Mouse (Mus musculus) liver, embryonic 11.5 days (tissue): ENCODE results near the gene Gm12830. TPM values are rescaled to one million over a fixed set of nuclear protein-coding genes. Genes with fewer than 3 reads are reported as not detected.

Experiments used
- ATAC-seq: fragments of 200-750 bp; cut with Nextera tagmentation; replicated peaks from 2 replicates; pipeline ENCODE4 v1.8.0; 2017; ENCODE audit warnings: moderate number of reproducible peaks, mild to moderate bottlenecking, moderate TSS enrichment, moderate library complexity; ENCODE audit not compliant: low FRiP score
- DNase-seq: peaks from one replicate; pipeline ENCODE4 v3.0.0-alpha.2; 2017; ENCODE audit warnings: low spot score
- H3K27ac ChIP-seq: fragments of 300-500 bp; sonication (generic); 2 replicates; pipeline ENCODE4 v1.5.1; 2014; ENCODE audit warnings: mild to moderate bottlenecking, low read depth, low read length, control low read depth
- H3K27me3 ChIP-seq: fragments of 300-500 bp; sonication (generic); replicated peaks from 2 replicates; pipeline ENCODE4 v1.6.1; 2014; ENCODE audit warnings: low read length, mixed read lengths; ENCODE audit not compliant: control insufficient read depth, insufficient read depth
- H3K36me3 ChIP-seq: fragments of 300-500 bp; sonication (generic); 2 replicates; pipeline ENCODE4 v1.6.1; 2014; ENCODE audit warnings: mild to moderate bottlenecking, low read length, moderate library complexity, mixed read lengths; ENCODE audit not compliant: control insufficient read depth, insufficient read depth
- H3K4me1 ChIP-seq: fragments of 300-500 bp; sonication (generic); replicated peaks from 2 replicates; pipeline ENCODE4 v1.6.1; 2014; ENCODE audit warnings: low read length, mixed read lengths; ENCODE audit not compliant: control insufficient read depth, insufficient read depth
- H3K4me2 ChIP-seq: fragments of 300-500 bp; sonication (generic); 2 replicates; pipeline ENCODE4 v1.6.1; 2014; ENCODE audit warnings: mild to moderate bottlenecking, control low read depth, moderate library complexity
- H3K4me3 ChIP-seq: fragments of 300-500 bp; sonication (generic); 2 replicates; pipeline ENCODE4 v1.5.1; 2014; ENCODE audit warnings: low read depth, low read length, control low read depth
- H3K9ac ChIP-seq: fragments of 300-500 bp; sonication (generic); 2 replicates; pipeline ENCODE4 v1.6.1; 2014; ENCODE audit warnings: low read depth, low read length, control low read depth
- H3K9me3 ChIP-seq: fragments of 300-500 bp; sonication (generic); 2 replicates; pipeline ENCODE4 v1.6.1; 2016; ENCODE audit warnings: low read length, inconsistent platforms, mixed read lengths; ENCODE audit not compliant: control insufficient read depth
- WGBS: fragments of 180-500 bp; shearing (Covaris S2); extraction: QIAGEN DNeasy Blood & Tissue Kit; methylation state at CpG from one replicate; pipeline ENCODE4 v1.1.7; 2014; 5-methylcytosine and 5-hydroxymethylcytosine counted together
- polyA plus RNA-seq: library from polyadenylated mRNA; unstranded; fragments of >200 nt; fragmentation: Nextera tagmentation; extraction: Ambion mirVana; gene quantifications from 2 replicates; pipeline ENCODE4 v1.2.1, GENCODE M21; 2014

The Gm12830 gene
- polyA plus RNA-seq = not detected in 2 replicates

DNA sequence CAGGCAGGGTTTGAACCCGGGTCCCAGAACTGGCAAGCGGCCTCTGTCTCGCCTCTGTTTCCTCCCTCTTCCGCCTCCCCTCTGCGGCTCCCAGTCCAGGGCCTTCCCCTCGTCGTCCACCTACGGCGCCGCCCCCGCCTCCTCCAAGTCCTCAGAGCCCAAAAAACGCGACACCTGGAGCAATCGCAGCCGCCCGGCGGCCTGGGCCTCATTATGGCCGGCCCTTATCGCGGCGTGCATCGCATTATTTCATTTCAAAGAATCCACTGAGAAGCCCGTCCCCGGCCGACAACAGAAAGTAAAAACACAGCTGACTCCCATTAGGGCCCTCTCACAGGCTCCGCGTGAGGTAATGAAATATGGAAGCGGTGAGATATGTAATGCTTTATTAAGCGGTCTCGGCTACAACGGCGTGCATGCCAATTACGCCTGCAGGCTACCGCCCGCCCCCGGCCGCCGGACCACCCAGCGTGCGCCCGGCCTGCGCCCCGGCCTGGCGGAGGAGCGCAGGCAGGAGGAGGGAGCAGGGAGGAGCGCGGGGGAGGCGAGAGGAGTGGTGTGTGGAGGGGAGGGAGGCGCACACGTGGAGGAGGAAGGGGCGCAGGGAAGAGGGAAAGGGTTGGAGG, at the start of gene Gm12830:
TSS of gene Gm12830 (plus strand) at position 156 of the 626 bp plus-strand sequence.
- no peaks in the 10 kb centered on the region for H3K9me3 ChIP-seq
- H3K36me3 ChIP-seq = no peaks in the 10 kb centered on the region
- peak within 1 kb of the TSS; percentile 47 for H3K4me3 ChIP-seq
- WGBS = 2% methylated on average over 50 of the region's 51 CpGs
- ATAC-seq (peak; percentile 59), DNase-seq (peak; percentile 64)
- peaks cover 35% of the 10 kb centered on the region for H3K27me3 ChIP-seq
- H3K27ac ChIP-seq = no peak within 1 kb of the TSS
- H3K9ac ChIP-seq = no peak within 1 kb of the TSS
- no peaks in the 10 kb centered on the region for H3K4me1 ChIP-seq
- peak within 1 kb of the TSS; percentile 59 for H3K4me2 ChIP-seq

DNA sequence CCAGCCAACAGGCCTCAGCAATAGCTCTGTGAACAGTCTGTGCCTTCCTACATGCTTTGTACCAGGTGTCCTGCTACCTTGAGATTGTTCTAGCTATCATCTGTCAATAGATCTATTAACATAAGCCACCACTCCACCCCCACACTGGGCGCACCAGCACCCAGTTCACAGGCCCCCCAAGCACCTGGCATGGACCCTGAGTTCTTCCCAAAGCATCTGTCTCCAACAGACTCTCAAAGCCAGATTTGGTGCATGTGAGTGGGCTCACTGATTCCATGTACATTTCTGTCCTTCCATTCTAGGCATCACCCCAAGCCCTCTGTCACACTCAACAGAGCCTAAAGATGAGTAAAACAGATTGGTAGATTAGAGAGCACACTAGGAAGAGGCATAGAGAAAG, 48.2 kb upstream of the Gm12830 start:
- H3K36me3 ChIP-seq = no peaks in the 10 kb centered on the region
- DNase-seq = peak; percentile 16

GRCm38 (mm10) chr4:114777625-114778202, 43.8 kb upstream of the Gm12830 start:
- WGBS = 77% methylated on average over 11 of the region's 11 CpGs

More for the DNA sequence above, 48.2 kb upstream of the Gm12830 start:
- H3K9me3 ChIP-seq = no peaks in the 10 kb centered on the region
- H3K9ac ChIP-seq = no peak overlapping the region
- no peak for ATAC-seq
- no peak overlapping the region for H3K4me3 ChIP-seq
- H3K4me1 ChIP-seq = no peaks in the 10 kb centered on the region
- H3K27ac ChIP-seq = no peak overlapping the region
- no peaks in the 10 kb centered on the region for H3K27me3 ChIP-seq
- H3K4me2 ChIP-seq = no peak overlapping the region
- WGBS = 81% methylated on average over 1 of the region's 1 CpGs

DNA sequence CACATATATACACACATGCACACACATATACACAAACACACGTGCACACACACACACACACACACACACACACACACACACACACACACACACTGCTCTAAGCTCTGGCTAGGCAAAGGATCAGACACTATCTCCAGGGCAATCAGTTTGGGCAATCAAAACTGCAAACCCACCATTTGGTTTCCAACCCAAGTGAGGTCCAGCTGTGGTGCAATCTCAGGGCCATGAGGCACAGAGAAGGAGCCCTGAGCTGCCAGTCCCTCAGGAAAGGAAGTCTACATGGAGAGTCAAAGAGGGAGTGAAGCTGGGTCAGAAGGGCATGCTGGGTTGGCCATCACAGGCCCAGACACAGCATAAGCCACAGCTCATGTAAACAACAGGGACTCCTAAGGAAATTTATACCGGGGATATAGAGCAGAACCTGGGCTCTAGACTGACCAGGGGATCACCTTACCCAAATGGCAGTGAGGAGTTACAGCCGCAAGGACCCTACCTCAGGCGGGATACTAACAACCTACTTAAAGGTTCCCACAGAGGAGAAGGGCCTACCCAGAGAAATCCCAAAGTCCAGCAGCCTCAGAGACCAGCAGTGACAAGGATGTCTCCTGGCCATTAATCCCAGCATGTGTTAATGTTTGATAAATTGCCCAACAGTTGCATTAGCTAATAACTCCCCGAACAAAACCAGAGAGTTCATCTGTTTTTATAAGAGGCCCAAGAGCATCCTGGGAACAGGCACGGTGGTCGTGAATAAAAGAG, 42.6 kb upstream of the Gm12830 start:
- H3K4me1 ChIP-seq = no peaks in the 10 kb centered on the region
- no peaks in the 10 kb centered on the region for H3K9me3 ChIP-seq
- H3K9ac ChIP-seq = no peak overlapping the region
- no peak overlapping the region for H3K4me3 ChIP-seq
- no peaks in the 10 kb centered on the region for H3K36me3 ChIP-seq
- no peaks in the 10 kb centered on the region for H3K27me3 ChIP-seq
- 65% methylated on average over 7 of the region's 7 CpGs for WGBS
- H3K27ac ChIP-seq = no peak overlapping the region
- ATAC-seq (no peak), DNase-seq (no peak)
- no peak overlapping the region for H3K4me2 ChIP-seq

More at GRCm38 (mm10) chr4:114777625-114778202, 43.8 kb upstream of the Gm12830 start:
- Histone ChIP-seq H3K9me3 (no peaks in the 10 kb centered on the region), H3K27me3 (no peaks in the 10 kb centered on the region), H3K4me2 (no peak overlapping the region), H3K27ac (no peak overlapping the region), H3K4me3 (no peak overlapping the region), H3K9ac (no peak overlapping the region), H3K36me3 (no peaks in the 10 kb centered on the region), H3K4me1 (no peaks in the 10 kb centered on the region)
- no peak for DNase-seq
- ATAC-seq = no peak

DNA sequence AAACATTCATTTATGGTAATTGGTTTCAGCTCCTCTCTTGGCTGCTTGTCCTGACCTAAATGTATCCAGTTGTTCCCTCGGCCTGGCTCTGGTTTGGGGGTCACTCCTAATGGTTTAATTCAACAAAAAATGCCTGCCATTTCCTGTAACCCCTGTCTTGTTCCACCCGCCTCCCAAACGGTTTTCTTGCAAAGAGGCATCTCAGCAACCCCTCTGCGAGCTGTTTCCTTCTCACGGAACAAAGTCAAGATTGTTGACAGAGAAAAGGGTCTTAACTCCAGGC, 42.1 kb upstream of the Gm12830 start:
- DNase-seq = no peak
- Histone ChIP-seq H3K9ac (no peak overlapping the region), H3K4me1 (no peaks in the 10 kb centered on the region), H3K27ac (no peak overlapping the region), H3K4me3 (no peak overlapping the region), H3K27me3 (no peaks in the 10 kb centered on the region), H3K4me2 (no peak overlapping the region), H3K36me3 (no peaks in the 10 kb centered on the region), H3K9me3 (no peaks in the 10 kb centered on the region)
- no peak for ATAC-seq
- WGBS = 49% methylated on average over 5 of the region's 5 CpGs

DNA sequence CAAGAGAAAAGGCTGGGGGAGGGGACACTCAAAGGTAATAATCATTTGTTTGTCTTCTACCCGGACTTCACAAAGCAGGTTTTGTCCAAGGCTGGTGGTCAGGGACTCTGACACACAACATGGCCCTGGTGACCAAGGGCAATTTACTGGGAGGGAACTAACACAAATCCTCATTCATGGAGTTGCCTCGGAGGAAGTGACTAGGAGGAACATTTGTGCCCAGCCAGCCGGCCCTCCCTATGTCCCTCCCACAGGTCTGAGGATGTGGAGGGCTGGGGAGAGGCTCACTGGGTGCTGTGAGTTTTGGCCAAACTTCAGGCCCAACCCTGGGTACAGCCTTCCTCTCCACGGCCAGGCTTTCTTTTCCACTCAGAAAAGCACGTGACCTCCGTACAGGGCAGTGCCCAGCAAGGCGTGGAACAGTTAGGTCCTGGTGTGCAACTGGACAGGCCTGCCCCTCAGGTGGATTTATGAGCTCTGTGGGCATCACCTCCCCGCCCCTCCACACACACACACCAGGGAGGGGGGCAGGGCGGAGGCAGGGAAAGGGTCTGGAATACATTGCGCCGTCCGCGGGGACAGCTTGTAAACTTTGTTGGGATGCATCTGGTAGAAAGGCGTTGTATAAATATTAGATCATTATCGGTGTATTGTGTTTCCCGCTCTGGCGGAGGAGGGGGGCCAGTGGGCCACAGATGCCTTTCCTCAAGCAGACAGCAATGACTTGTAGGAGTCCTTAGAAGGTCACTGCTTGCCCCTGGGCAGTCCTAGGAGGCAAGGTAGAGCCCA, 41.6 kb upstream of the Gm12830 start:
- no peak overlapping the region for H3K27ac ChIP-seq
- H3K27me3 ChIP-seq = no peaks in the 10 kb centered on the region
- H3K9ac ChIP-seq = no peak overlapping the region
- no peak overlapping the region for H3K4me2 ChIP-seq
- no peaks in the 10 kb centered on the region for H3K9me3 ChIP-seq
- DNase-seq (no peak), ATAC-seq (no peak)
- no peak overlapping the region for H3K4me3 ChIP-seq
- H3K4me1 ChIP-seq = no peaks in the 10 kb centered on the region
- no peaks in the 10 kb centered on the region for H3K36me3 ChIP-seq
- WGBS = 67% methylated on average over 17 of the region's 17 CpGs

GRCm38 (mm10) chr4:114782851-114783250, 38.7 kb upstream of the Gm12830 start:
- Histone ChIP-seq H3K27ac (no peak overlapping the region), H3K9ac (no peak overlapping the region), H3K9me3 (no peaks in the 10 kb centered on the region), H3K4me2 (no peak overlapping the region), H3K36me3 (no peaks in the 10 kb centered on the region), H3K4me3 (no peak overlapping the region), H3K4me1 (no peaks in the 10 kb centered on the region), H3K27me3 (no peaks in the 10 kb centered on the region)
- DNase-seq = no peak
- WGBS = 67% methylated on average over 7 of the region's 7 CpGs
- no peak for ATAC-seq

DNA sequence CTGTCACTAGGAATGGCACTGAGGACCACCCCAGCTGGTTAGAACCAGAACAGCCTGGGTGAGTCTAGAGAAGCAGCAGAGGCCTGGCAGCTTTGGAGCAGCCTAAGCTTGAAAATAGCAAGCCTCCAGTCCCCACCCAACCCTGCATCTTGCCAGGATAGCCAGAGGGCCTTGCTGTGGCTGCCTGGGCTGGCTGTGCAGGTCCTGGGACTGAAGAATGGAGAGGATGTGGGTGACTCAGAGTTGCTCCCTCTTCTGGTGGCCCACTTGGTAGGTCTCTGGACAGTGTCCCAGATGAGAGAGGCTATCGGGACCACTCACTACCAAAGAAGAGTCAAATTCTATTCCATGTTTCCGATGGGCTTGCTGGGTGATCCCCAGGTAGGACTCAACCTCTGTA, 36.8 kb upstream of the Gm12830 start:
- 79% methylated on average over 2 of the region's 2 CpGs for WGBS

More for the DNA sequence above, 36.8 kb upstream of the Gm12830 start:
- no peaks in the 10 kb centered on the region for H3K27me3 ChIP-seq
- no peak overlapping the region for H3K4me2 ChIP-seq
- ATAC-seq = no peak
- H3K36me3 ChIP-seq = no peaks in the 10 kb centered on the region
- no peak overlapping the region for H3K27ac ChIP-seq
- no peaks in the 10 kb centered on the region for H3K4me1 ChIP-seq
- H3K4me3 ChIP-seq = no peak overlapping the region
- H3K9ac ChIP-seq = no peak overlapping the region
- no peak for DNase-seq
- H3K9me3 ChIP-seq = no peaks in the 10 kb centered on the region
